Mouse (Mus musculus): ENCODE measurements around the gene Tmem247.

- TF ChIP-seq CTCF (IDR thresholded peaks at IDR 0.05; ENCODE audit: low read depth) (no peak), EP300 (IDR thresholded peaks at IDR 0.05; ENCODE audit: low read depth) (no peak)
Measured at GRCm38 (mm10) chr17:86971036-86971435, 53.9 kb downstream of the Tmem247 start.
